Mouse (Mus musculus): ENCODE data around the gene Aanat. TPM values are rescaled to one million over a fixed set of nuclear protein-coding genes. Genes with fewer than 3 reads are reported as not detected.

Aanat gene
- total and polyA plus RNA-seq, 3 experiments: not detected

- Histone ChIP-seq H3K4me3 (ENCODE audit: control insufficient read depth in 1 of 2, insufficient read depth in 1 of 2, low read depth in 2 of 2, low read length in 2 of 2) (no peak overlapping the region), H3K36me3 (ENCODE audit: control insufficient read depth in 1 of 2, insufficient read depth in 2 of 2, low read length in 2 of 2) (peaks cover 2 to 10% of the 10 kb centered on the region in 2 experiments; a peak in 3 of 4 replicates), H3K9me3 (replicated peaks; ENCODE audit: insufficient read depth, low read length) (no peaks in the 10 kb centered on the region), H3K4me1 (ENCODE audit: control insufficient read depth in 1 of 2, insufficient read depth in 2 of 2, low read length in 2 of 2) (peaks cover 8 to 19% of the 10 kb centered on the region in 2 experiments; a peak in 3 of 4 replicates), H3K27me3 (ENCODE audit: control insufficient read depth in 1 of 2, insufficient read depth in 2 of 2, low read length in 2 of 2) (no peaks in the 10 kb centered on the region), H3K27ac (ENCODE audit: control insufficient read depth, low read depth, low read length) (no peak overlapping the region), H3K9ac (ENCODE audit: control insufficient read depth, low read depth, low read length, poor library complexity, severe bottlenecking) (no peak overlapping the region), H3K79me2 (ENCODE audit: control insufficient read depth, insufficient read depth, low read length, poor library complexity) (peaks cover 8% of the 10 kb centered on the region)
- no peak for DNase-seq (ENCODE audit: low read depth, low spot score)
- no peak for TF ChIP-seq NELFE (IDR thresholded peaks at IDR 0.05; ENCODE audit: low read depth, low read length)
- no peak for TF ChIP-seq MAFK (IDR thresholded peaks at IDR 0.05; ENCODE audit: borderline replicate concordance, low read depth, low read length)
- TF ChIP-seq MEF2A (IDR thresholded peaks at IDR 0.05; ENCODE audit: extremely low read depth, insufficient replicate concordance, low read depth, low read length, poor library complexity, severe bottlenecking): no peak
- TF ChIP-seq MYC (IDR thresholded peaks at IDR 0.05; ENCODE audit: low read depth, low read length): no peak
- TF ChIP-seq SMC3 (IDR thresholded peaks at IDR 0.05; ENCODE audit: low read depth, low read length): no peak
- TF ChIP-seq HCFC1 (IDR thresholded peaks at IDR 0.05; ENCODE audit: low read depth, low read length): no peak
- no peak for TF ChIP-seq POLR2A (IDR thresholded peaks at IDR 0.05; ENCODE audit: control insufficient read depth in 1 of 2, insufficient read depth in 1 of 2, low read depth in 1 of 2, low read length in 2 of 2, poor library complexity in 1 of 2)
- no peak for TF ChIP-seq USF1 (IDR thresholded peaks at IDR 0.05; ENCODE audit: low read depth, low read length)
- TF ChIP-seq MXI1 (IDR thresholded peaks at IDR 0.05; ENCODE audit: low read depth, low read length): no peak
- TF ChIP-seq GABPA (IDR thresholded peaks at IDR 0.05; ENCODE audit: low read depth, low read length): no peak
- TF ChIP-seq ETS1 (IDR thresholded peaks at IDR 0.05; ENCODE audit: low read depth, low read length): no peak
- no peak for TF ChIP-seq MAZ (IDR thresholded peaks at IDR 0.05; ENCODE audit: low read depth, low read length)
- TF ChIP-seq NRF1 (IDR thresholded peaks at IDR 0.05; ENCODE audit: insufficient read depth, low read depth, low read length, poor library complexity, severe bottlenecking): no peak
- no peak for TF ChIP-seq ZKSCAN1 (IDR thresholded peaks at IDR 0.05; ENCODE audit: low read depth, low read length)
- no peak for TF ChIP-seq TBP (IDR thresholded peaks at IDR 0.05; ENCODE audit: low read depth, low read length)
Measured at GRCm38 (mm10) chr11:116550748-116551147, 35.5 kb upstream of the Aanat start.

- TF ChIP-seq USF1 (IDR thresholded peaks at IDR 0.05; ENCODE audit: low read depth, low read length) (no peak), TAL1 (IDR thresholded peaks at IDR 0.05; ENCODE audit: low read length) (no peak), CHD1 (IDR thresholded peaks at IDR 0.05; ENCODE audit: low read depth, low read length) (no peak), ZNF384 (IDR thresholded peaks at IDR 0.05; ENCODE audit: low read depth, low read length) (no peak), SMC3 (IDR thresholded peaks at IDR 0.05; ENCODE audit: low read depth, low read length) (no peak), POLR2AphosphoS2 (IDR thresholded peaks at IDR 0.05; ENCODE audit: low read length) (no peak), USF2 (IDR thresholded peaks at IDR 0.05; ENCODE audit: borderline replicate concordance in 1 of 2, insufficient read depth in 1 of 2, low read depth in 1 of 2, low read length in 2 of 2) (no peak), RCOR1 (IDR thresholded peaks at IDR 0.05; ENCODE audit: low read depth, low read length) (no peak), ZKSCAN1 (IDR thresholded peaks at IDR 0.05; ENCODE audit: low read depth, low read length) (no peak), KAT2A (conservative IDR thresholded peaks at IDR 0.05; ENCODE audit: low read depth, low read length) (no peak), EP300 (IDR thresholded peaks at IDR 0.05; ENCODE audit: low read depth in 1 of 2, low read length in 2 of 2) (no peak), ELF1 (IDR thresholded peaks at IDR 0.05; ENCODE audit: low read depth, low read length) (no peak), MAFK (IDR thresholded peaks at IDR 0.05; ENCODE audit: borderline replicate concordance, low read depth, low read length) (no peak), ETS1 (IDR thresholded peaks at IDR 0.05; ENCODE audit: low read depth, low read length) (no peak), NELFE (IDR thresholded peaks at IDR 0.05; ENCODE audit: low read depth, low read length) (no peak), HCFC1 (IDR thresholded peaks at IDR 0.05; ENCODE audit: low read depth, low read length) (no peak)
- no peak for DNase-seq (ENCODE audit: low read depth, low spot score)
- Histone ChIP-seq H3K27me3 (ENCODE audit: control insufficient read depth in 1 of 2, insufficient read depth in 2 of 2, low read length in 2 of 2) (no peaks in the 10 kb centered on the region), H3K9ac (ENCODE audit: control insufficient read depth, low read depth, low read length, poor library complexity, severe bottlenecking) (no peak overlapping the region), H3K9me3 (replicated peaks; ENCODE audit: insufficient read depth, low read length) (no peaks in the 10 kb centered on the region), H3K4me1 (ENCODE audit: control insufficient read depth in 1 of 2, insufficient read depth in 2 of 2, low read length in 2 of 2) (peaks cover 8 to 19% of the 10 kb centered on the region in 2 experiments; a peak in 3 of 4 replicates), H3K36me3 (ENCODE audit: control insufficient read depth in 1 of 2, insufficient read depth in 2 of 2, low read length in 2 of 2) (peaks cover 2 to 10% of the 10 kb centered on the region in 2 experiments; a peak in 3 of 4 replicates), H3K79me2 (ENCODE audit: control insufficient read depth, insufficient read depth, low read length, poor library complexity) (peaks cover 13% of the 10 kb centered on the region), H3K27ac (ENCODE audit: control insufficient read depth, low read depth, low read length) (no peak overlapping the region), H3K4me3 (ENCODE audit: control insufficient read depth in 1 of 2, insufficient read depth in 1 of 2, low read depth in 2 of 2, low read length in 2 of 2) (no peak overlapping the region)
Measured at GRCm38 (mm10) chr11:116552194-116552593, 34.0 kb upstream of the Aanat start.
